Mouse (Mus musculus) ES-CJ7 (cell line): ENCODE measurements around the gene Txn2.

Experiments
- DNase-seq: peaks from one replicate; pipeline ENCODE4 v3.0.0; 2011; ENCODE audit warnings: low read depth, low spot score

The Txn2 gene

GRCm38 (mm10) chr15:77928673-77929331 is at the start of gene Txn2:
Gene Txn2 (minus strand): TSS chr15:77929006.
- peak; percentile 99 for DNase-seq

- no peak for DNase-seq
These were observed 48.9 kb upstream of the Txn2 start for GRCm38 (mm10) chr15:77977663-77978062.

- DNase-seq, result no peak
These were observed 45.5 kb upstream of the Txn2 start for GRCm38 (mm10) chr15:77974165-77974841.

- peak; percentile 98 for DNase-seq
These were observed 41.9 kb upstream of the Txn2 start, which contains the start of gene Eif3d for GRCm38 (mm10) chr15:77970470-77971292. Gene Eif3d (minus strand): TSS chr15:77970813.

GRCm38 (mm10) chr15:77969940-77970469 is 41.2 kb upstream of the Txn2 start:
- DNase-seq, result no peak

- DNase-seq, result peak; percentile 50
These were observed 36.3 kb upstream of the Txn2 start for GRCm38 (mm10) chr15:77965117-77965528.

GRCm38 (mm10) chr15:77962447-77962846 is 33.6 kb upstream of the Txn2 start:
- DNase-seq, result no peak

- DNase-seq, result no peak
These were observed 31.9 kb upstream of the Txn2 start for GRCm38 (mm10) chr15:77960693-77961092.

GRCm38 (mm10) chr15:77958071-77958470 is 29.3 kb upstream of the Txn2 start:
- peak; percentile 55 for DNase-seq

- no peak for DNase-seq
These were observed 28.8 kb upstream of the Txn2 start for GRCm38 (mm10) chr15:77957625-77958024.

GRCm38 (mm10) chr15:77956404-77956901 is 27.6 kb upstream of the Txn2 start, which contains the start of gene Foxred2:
Gene Foxred2 (minus strand): TSS chr15:77956722.
- peak; percentile 91 for DNase-seq

GRCm38 (mm10) chr15:77955440-77956403 is 26.9 kb upstream of the Txn2 start:
- peak; percentile 28 for DNase-seq

GRCm38 (mm10) chr15:77954362-77954761 is 25.6 kb upstream of the Txn2 start:
- DNase-seq, result no peak

GRCm38 (mm10) chr15:77952921-77953320 is 24.1 kb upstream of the Txn2 start:
- DNase-seq, result no peak

- DNase-seq, result no peak
These were observed 20.3 kb upstream of the Txn2 start for GRCm38 (mm10) chr15:77949061-77949460.

GRCm38 (mm10) chr15:77945711-77946110 is 16.9 kb upstream of the Txn2 start:
- DNase-seq, result no peak

- DNase-seq, result no peak
These were observed 12.8 kb upstream of the Txn2 start for GRCm38 (mm10) chr15:77941563-77941962.

- DNase-seq, result no peak
These were observed 9.7 kb upstream of the Txn2 start for GRCm38 (mm10) chr15:77938516-77938915.

GRCm38 (mm10) chr15:77935673-77936375 is 7.0 kb upstream of the Txn2 start:
- DNase-seq, result no peak

- no peak for DNase-seq
These were observed 6.2 kb upstream of the Txn2 start for GRCm38 (mm10) chr15:77934968-77935367.
